In genomic region chr4:58695281-58695680, GRCm38 (mm10) we compare ENCODE assay signal across 22 mouse cellular contexts.
DNase-seq lines count a peak whose midpoint lies in the region; ATAC-seq and TF ChIP-seq lines count a peak whose summit lies in the region.
"Had no signal": no experiment of that assay in that cellular context is flagged by ENCODE, and none has a peak within 500 bp of the region (broad histone marks: within the 10 kb centered on the region; RNA-seq: fewer than 3 reads in every experiment).

No protein-coding gene starts in this region.

- H3K4me2 ChIP-seq in forebrain, embryonic 16.5 days (ENCODE audit: low read length): no peak overlapping the region
- H3K4me2 ChIP-seq in midbrain, embryonic 11.5 days: no peak overlapping the region
- no peak overlapping the region for H3K4me2 ChIP-seq in midbrain, embryonic 13.5 days (replicated peaks)
- H3K4me2 ChIP-seq in liver, postnatal 0 days (ENCODE audit: low read depth, low read length): no peak overlapping the region
- H3K4me2 ChIP-seq: embryonic facial prominence, embryonic 12.5 days; forebrain, embryonic 12.5 days had no signal

- H3K27me3 ChIP-seq in forebrain, embryonic 10.5 days (ENCODE audit: poor library complexity, severe bottlenecking): no peaks in the 10 kb centered on the region
- H3K27me3 ChIP-seq in forebrain, embryonic 16.5 days (replicated peaks; ENCODE audit: control insufficient read depth, insufficient read depth, low read length): no peaks in the 10 kb centered on the region
- H3K27me3 ChIP-seq in midbrain, embryonic 11.5 days (ENCODE audit: control insufficient read depth, insufficient read depth, low read length): no peaks in the 10 kb centered on the region
- no peaks in the 10 kb centered on the region for H3K27me3 ChIP-seq in midbrain, embryonic 13.5 days
- H3K27me3 ChIP-seq in liver, postnatal 0 days (ENCODE audit: insufficient read depth, low read length): no peaks in the 10 kb centered on the region
- H3K27me3 ChIP-seq: embryonic facial prominence, embryonic 12.5 days; forebrain, embryonic 12.5 days; Patski had no signal

- no peak for TF ChIP-seq CTCF in liver, postnatal 0 days (IDR thresholded peaks at IDR 0.05; ENCODE audit: low read depth)

- no peak for TF ChIP-seq EP300 in liver, postnatal 0 days (IDR thresholded peaks at IDR 0.05; ENCODE audit: low read depth)

- H3K4me1 ChIP-seq in forebrain, embryonic 10.5 days: peaks cover 7% of the 10 kb centered on the region; the same call in 1 of the 2 replicates
- no peaks in the 10 kb centered on the region for H3K4me1 ChIP-seq in forebrain, embryonic 16.5 days (replicated peaks; ENCODE audit: control insufficient read depth, insufficient read depth, low read length)
- no peaks in the 10 kb centered on the region for H3K4me1 ChIP-seq in midbrain, embryonic 11.5 days (ENCODE audit: control insufficient read depth, insufficient read depth, low read length)
- H3K4me1 ChIP-seq in midbrain, embryonic 13.5 days (replicated peaks): no peaks in the 10 kb centered on the region
- H3K4me1 ChIP-seq in liver, postnatal 0 days (ENCODE audit: insufficient read depth): no peaks in the 10 kb centered on the region
- H3K4me1 ChIP-seq: embryonic facial prominence, embryonic 10.5 days; embryonic facial prominence, embryonic 12.5 days; forebrain, embryonic 12.5 days had no signal

- ATAC-seq in forebrain, embryonic 16.5 days: no peak
- ATAC-seq in midbrain, embryonic 11.5 days (ENCODE audit: low FRiP score): no peak
- no peak for ATAC-seq in midbrain, embryonic 13.5 days
- ATAC-seq in liver, postnatal 0 days: no peak
- ATAC-seq: activated CD4-positive, CD25-positive, alpha-beta regulatory T cell, adult 4 months; forebrain, embryonic 14.5 days; forebrain, postnatal 0 days; Patski had no signal

- no peak overlapping the region for H3K9ac ChIP-seq in forebrain, embryonic 16.5 days (replicated peaks; ENCODE audit: low read depth, low read length)
- no peak overlapping the region for H3K9ac ChIP-seq in midbrain, embryonic 11.5 days (ENCODE audit: low read length)
- H3K9ac ChIP-seq in midbrain, embryonic 13.5 days (replicated peaks): no peak overlapping the region
- no peak overlapping the region for H3K9ac ChIP-seq in liver, postnatal 0 days (replicated peaks)
- H3K9ac ChIP-seq: embryonic facial prominence, embryonic 12.5 days; forebrain, embryonic 12.5 days; forebrain, postnatal 0 days had no signal

- DNase-seq in forebrain, embryonic 10.5 days (ENCODE audit: extremely low spot score, low spot score): no peak
- peak; percentile 79 for DNase-seq in midbrain, embryonic 11.5 days (ENCODE audit: low spot score, missing footprints)
- DNase-seq in retina, embryonic 14.5 days (ENCODE audit: low spot score): peak; percentile 75
- no peak for DNase-seq in kidney, postnatal 14 days
- no peak for DNase-seq in liver, postnatal 0 days
- DNase-seq: adrenal gland, adult 8-10 months; adrenal gland, postnatal 14 days; adrenal gland, postnatal 36 days; cerebellum, adult 11-12 months; cerebellum, adult 2 months; cerebellum, adult 9-10 months; cerebellum, postnatal 10 days; cerebellum, postnatal 25 days; forebrain, postnatal 0 days had no signal

- no peak overlapping the region for H3K4me3 ChIP-seq in forebrain, embryonic 10.5 days
- no peak overlapping the region for H3K4me3 ChIP-seq in forebrain, embryonic 16.5 days (replicated peaks; ENCODE audit: low read length)
- H3K4me3 ChIP-seq in midbrain, embryonic 11.5 days (ENCODE audit: low read depth, low read length): no peak overlapping the region
- H3K4me3 ChIP-seq in midbrain, embryonic 13.5 days (replicated peaks): no peak overlapping the region
- H3K4me3 ChIP-seq in liver, postnatal 0 days (ENCODE audit: low read depth, low read length): no peak overlapping the region
- H3K4me3 ChIP-seq: embryonic facial prominence, embryonic 10.5 days; embryonic facial prominence, embryonic 12.5 days; forebrain, embryonic 12.5 days had no signal

- no peaks in the 10 kb centered on the region for H3K36me3 ChIP-seq in forebrain, embryonic 10.5 days (replicated peaks)
- H3K36me3 ChIP-seq in forebrain, embryonic 16.5 days (ENCODE audit: control insufficient read depth, insufficient read depth): no peaks in the 10 kb centered on the region
- H3K36me3 ChIP-seq in midbrain, embryonic 11.5 days (ENCODE audit: control insufficient read depth, insufficient read depth, low read length): no peaks in the 10 kb centered on the region
- no peaks in the 10 kb centered on the region for H3K36me3 ChIP-seq in midbrain, embryonic 13.5 days
- H3K36me3 ChIP-seq in liver, postnatal 0 days (replicated peaks; ENCODE audit: insufficient read depth, low read length): no peaks in the 10 kb centered on the region
- H3K36me3 ChIP-seq: embryonic facial prominence, embryonic 10.5 days; embryonic facial prominence, embryonic 12.5 days; forebrain, embryonic 12.5 days had no signal

- 73% methylated on average over 6 of the region's 6 CpGs for WGBS in forebrain, embryonic 10.5 days
- WGBS in forebrain, embryonic 16.5 days: 68% methylated on average over 6 of the region's 6 CpGs
- 66% methylated on average over 6 of the region's 6 CpGs for WGBS in midbrain, embryonic 11.5 days
- 67% methylated on average over 6 of the region's 6 CpGs for WGBS in midbrain, embryonic 13.5 days
- 69% methylated on average over 6 of the region's 6 CpGs for WGBS in liver, postnatal 0 days (ENCODE audit: insufficient replicate concordance)

- 0 out of 2 replicates have a peak overlapping the region, but pooled peaks have one; percentile 5 for H3K27ac ChIP-seq in forebrain, embryonic 10.5 days
- H3K27ac ChIP-seq in forebrain, embryonic 16.5 days (ENCODE audit: low read length): no peak overlapping the region
- H3K27ac ChIP-seq in midbrain, embryonic 11.5 days (ENCODE audit: low read depth, low read length): no peak overlapping the region
- H3K27ac ChIP-seq in midbrain, embryonic 13.5 days: no peak overlapping the region
- no peak overlapping the region for H3K27ac ChIP-seq in liver, postnatal 0 days (ENCODE audit: low read depth)
- H3K27ac ChIP-seq: embryonic facial prominence, embryonic 10.5 days; embryonic facial prominence, embryonic 12.5 days; forebrain, embryonic 12.5 days had no signal

- H3K9me3 ChIP-seq in forebrain, embryonic 10.5 days: no peaks in the 10 kb centered on the region
- H3K9me3 ChIP-seq in forebrain, embryonic 16.5 days (ENCODE audit: control insufficient read depth, low read length): no peaks in the 10 kb centered on the region
- no peaks in the 10 kb centered on the region for H3K9me3 ChIP-seq in midbrain, embryonic 11.5 days (ENCODE audit: control insufficient read depth, low read length)
- H3K9me3 ChIP-seq in midbrain, embryonic 13.5 days: no peaks in the 10 kb centered on the region
- H3K9me3 ChIP-seq in liver, postnatal 0 days (ENCODE audit: low read length): no peaks in the 10 kb centered on the region
- H3K9me3 ChIP-seq: embryonic facial prominence, embryonic 10.5 days; embryonic facial prominence, embryonic 12.5 days; forebrain, embryonic 12.5 days had no signal

Comparison
In these comparisons a context has a peak if more than half of its experiments do, and no peak if none do; other contexts are left out.
1. DNase-seq: peak in midbrain, embryonic 11.5 days (single experiment) and retina, embryonic 14.5 days (single experiment); none in forebrain, embryonic 10.5 days (single experiment), kidney, postnatal 14 days (single experiment) and liver, postnatal 0 days (single experiment).